Mouse (Mus musculus): Measurements from ENCODE around the gene Gm11111. TPM values are rescaled to one million over a fixed set of nuclear protein-coding genes. Genes with fewer than 3 reads are reported as not detected.
A peak's percentile ranks its signal among the peaks of the same experiment; 100 is the strongest.

Gm11111 gene
- not detected in 2 replicates for polyA plus RNA-seq (2015; fragmentation: Nextera tagmentation; extraction: Ambion mirVana)

GRCm38 (mm10) chr5:98552395-98552794 lies at the start of gene Gm11111:
TSS of gene Gm11111 (plus strand) at chr5:98552695.
- no peak for ATAC-seq
- H3K4me1 ChIP-seq, result 0 out of 2 replicates have a peak, but pooled peaks cover 3% of the 10 kb centered on the region
- H3K27me3 ChIP-seq, result no peaks in the 10 kb centered on the region
- no peaks in the 10 kb centered on the region for H3K9me3 ChIP-seq (replicated peaks)
- H3K36me3 ChIP-seq (ENCODE audit: poor library complexity, severe bottlenecking), result no peaks in the 10 kb centered on the region
- H3K27ac ChIP-seq, result no peak within 1 kb of the TSS
- no peak within 1 kb of the TSS for H3K9ac ChIP-seq
- no peak within 1 kb of the TSS for H3K4me2 ChIP-seq
- H3K4me3 ChIP-seq, result no peak within 1 kb of the TSS

DNA sequence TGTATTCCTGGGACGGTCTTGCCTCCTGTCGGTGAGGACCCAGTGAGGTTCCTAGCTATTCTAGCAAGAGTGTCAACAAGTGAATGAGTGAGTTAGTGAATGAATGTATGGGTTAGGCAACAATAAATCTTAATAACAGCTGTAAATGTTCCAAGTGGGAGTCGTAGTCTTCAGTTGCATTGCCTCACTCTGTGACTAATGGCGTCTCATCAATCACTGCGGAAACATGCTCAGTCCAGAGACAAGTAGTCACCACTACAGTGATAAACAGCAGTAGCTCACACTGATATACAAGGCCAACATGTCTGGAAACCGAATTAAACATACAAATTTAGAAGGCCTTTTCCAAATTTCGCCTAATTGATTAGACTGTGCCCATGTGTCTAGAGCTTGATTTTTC lies 36.3 kb upstream of the Gm11111 start:
- no peaks in the 10 kb centered on the region for H3K4me1 ChIP-seq
- WGBS, result 95% methylated on average over 7 of the region's 7 CpGs

GRCm38 (mm10) chr5:98520118-98520517 lies 32.4 kb upstream of the Gm11111 start:
- Histone ChIP-seq H3K36me3 (ENCODE audit: poor library complexity, severe bottlenecking) (no peaks in the 10 kb centered on the region), H3K4me1 (no peaks in the 10 kb centered on the region), H3K9ac (no peak overlapping the region), H3K4me2 (no peak overlapping the region), H3K27ac (no peak overlapping the region), H3K27me3 (no peaks in the 10 kb centered on the region), H3K4me3 (no peak overlapping the region), H3K9me3 (replicated peaks) (no peaks in the 10 kb centered on the region)
- WGBS, result 93% methylated on average over 2 of the region's 2 CpGs
- no peak for ATAC-seq

More for the DNA sequence above, 36.3 kb upstream of the Gm11111 start:
- no peak overlapping the region for H3K27ac ChIP-seq
- no peaks in the 10 kb centered on the region for H3K36me3 ChIP-seq (ENCODE audit: poor library complexity, severe bottlenecking)
- H3K4me2 ChIP-seq, result no peak overlapping the region
- no peak overlapping the region for H3K9ac ChIP-seq
- no peaks in the 10 kb centered on the region for H3K9me3 ChIP-seq (replicated peaks)
- no peak for ATAC-seq
- no peaks in the 10 kb centered on the region for H3K27me3 ChIP-seq
- no peak overlapping the region for H3K4me3 ChIP-seq

DNA sequence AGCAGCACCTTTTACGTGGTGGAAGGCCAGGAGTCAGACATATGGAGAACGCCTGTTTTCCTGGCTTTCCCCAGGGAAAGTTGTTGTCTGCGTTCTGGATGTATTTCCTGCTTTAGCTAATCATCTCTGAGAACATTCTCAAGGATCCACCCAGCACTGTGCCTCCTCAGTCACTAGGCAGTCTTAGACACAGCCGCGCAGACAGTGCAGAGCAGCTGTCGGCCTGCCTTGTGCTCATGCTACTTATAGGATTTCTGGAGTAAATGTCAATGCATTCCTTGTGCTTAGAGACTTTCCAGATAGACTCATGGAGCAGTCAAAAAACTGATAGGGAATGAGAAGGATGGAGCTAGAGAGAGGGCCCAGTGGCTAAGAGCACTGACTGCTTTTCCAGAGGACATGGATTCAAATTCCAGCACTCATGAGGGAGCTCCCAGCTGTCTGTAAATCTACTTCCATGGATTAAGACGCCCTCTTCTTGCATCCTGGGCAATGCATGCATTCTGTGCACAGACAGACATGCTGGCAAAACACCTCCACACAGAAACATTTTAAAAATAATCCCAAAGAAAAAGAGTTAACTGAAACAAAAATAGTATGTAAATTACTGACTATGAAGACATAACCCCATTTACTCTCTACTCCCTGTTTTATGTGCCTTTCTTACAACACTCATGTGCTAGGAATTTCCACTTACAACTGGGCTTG lies 30.1 kb upstream of the Gm11111 start:
- no peak overlapping the region for H3K27ac ChIP-seq
- no peak overlapping the region for H3K4me3 ChIP-seq
- no peaks in the 10 kb centered on the region for H3K9me3 ChIP-seq (replicated peaks)
- no peaks in the 10 kb centered on the region for H3K36me3 ChIP-seq (ENCODE audit: poor library complexity, severe bottlenecking)
- no peak overlapping the region for H3K4me2 ChIP-seq
- no peak for ATAC-seq
- WGBS, result 91% methylated on average over 7 of the region's 7 CpGs
- H3K27me3 ChIP-seq, result no peaks in the 10 kb centered on the region
- no peak overlapping the region for H3K9ac ChIP-seq
- H3K4me1 ChIP-seq, result no peaks in the 10 kb centered on the region

GRCm38 (mm10) chr5:98523050-98523449 lies 29.4 kb upstream of the Gm11111 start:
- Histone ChIP-seq H3K36me3 (ENCODE audit: poor library complexity, severe bottlenecking) (no peaks in the 10 kb centered on the region), H3K27me3 (no peaks in the 10 kb centered on the region), H3K27ac (no peak overlapping the region), H3K9me3 (replicated peaks) (no peaks in the 10 kb centered on the region), H3K4me2 (no peak overlapping the region), H3K4me3 (no peak overlapping the region), H3K4me1 (no peaks in the 10 kb centered on the region), H3K9ac (no peak overlapping the region)
- ATAC-seq, result no peak
- 89% methylated on average over 7 of the region's 7 CpGs for WGBS

GRCm38 (mm10) chr5:98523783-98524182 lies 28.7 kb upstream of the Gm11111 start:
- no peak for ATAC-seq
- WGBS, result 91% methylated on average over 1 of the region's 1 CpGs
- Histone ChIP-seq H3K9me3 (replicated peaks) (no peaks in the 10 kb centered on the region), H3K4me3 (no peak overlapping the region), H3K27me3 (no peaks in the 10 kb centered on the region), H3K9ac (no peak overlapping the region), H3K4me1 (no peaks in the 10 kb centered on the region), H3K36me3 (ENCODE audit: poor library complexity, severe bottlenecking) (no peaks in the 10 kb centered on the region), H3K4me2 (no peak overlapping the region), H3K27ac (no peak overlapping the region)

- Histone ChIP-seq H3K9me3 (replicated peaks) (no peaks in the 10 kb centered on the region), H3K27me3 (no peaks in the 10 kb centered on the region), H3K4me1 (no peaks in the 10 kb centered on the region), H3K4me3 (no peak overlapping the region), H3K27ac (no peak overlapping the region), H3K36me3 (ENCODE audit: poor library complexity, severe bottlenecking) (no peaks in the 10 kb centered on the region), H3K9ac (no peak overlapping the region), H3K4me2 (no peak overlapping the region)
- WGBS, result 78% methylated on average over 1 of the region's 1 CpGs
- ATAC-seq, result no peak
Observed at GRCm38 (mm10) chr5:98541333-98541732, 11.2 kb upstream of the Gm11111 start.

DNA sequence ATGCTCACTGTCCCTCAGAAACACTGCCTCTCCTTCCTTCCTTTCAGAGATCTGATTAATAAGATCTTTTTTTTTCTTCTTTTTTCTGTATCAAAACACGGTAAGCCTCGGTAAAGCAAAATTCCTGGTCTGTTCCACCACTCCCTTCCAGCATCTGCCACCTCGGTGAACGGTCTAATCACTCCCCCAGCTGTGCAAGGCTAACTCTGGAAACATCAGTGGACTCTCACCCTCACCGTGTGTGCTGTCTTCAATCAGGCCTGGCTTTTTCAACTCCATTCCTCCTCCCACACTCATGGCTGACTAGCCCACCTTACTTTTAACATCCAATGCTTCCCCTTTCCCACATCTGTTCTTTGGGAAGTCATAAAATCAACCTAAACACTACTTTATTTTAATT lies 2.2 kb upstream of the Gm11111 start:
- Histone ChIP-seq H3K4me1 (0 out of 2 replicates have a peak, but pooled peaks cover 3% of the 10 kb centered on the region), H3K4me3 (no peak overlapping the region), H3K36me3 (ENCODE audit: poor library complexity, severe bottlenecking) (no peaks in the 10 kb centered on the region), H3K4me2 (no peak overlapping the region), H3K9me3 (replicated peaks) (no peaks in the 10 kb centered on the region), H3K9ac (no peak overlapping the region), H3K27me3 (no peaks in the 10 kb centered on the region), H3K27ac (no peak overlapping the region)
- ATAC-seq, result no peak
- 63% methylated on average over 5 of the region's 5 CpGs for WGBS

DNA sequence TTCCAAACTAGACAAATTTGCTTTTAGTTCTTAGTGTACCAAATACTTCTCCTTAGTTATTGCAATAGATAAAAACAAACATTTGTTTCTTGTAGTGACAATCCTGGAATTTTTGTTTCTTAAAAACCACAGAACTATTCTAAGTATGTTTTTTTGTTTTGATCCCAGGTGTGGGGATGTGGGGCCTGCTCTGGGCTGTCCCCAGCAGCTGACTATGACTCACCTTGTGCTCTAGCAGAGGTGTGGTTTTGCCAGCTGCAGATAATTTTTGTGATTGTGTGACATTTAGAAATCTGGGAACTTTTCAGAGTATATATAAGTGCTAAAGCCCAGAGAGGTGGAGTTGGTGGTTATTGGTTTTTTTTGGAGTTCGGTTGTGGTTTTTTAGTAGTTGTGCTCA lies 1.6 kb upstream of the Gm11111 start:
- Histone ChIP-seq H3K4me2 (no peak overlapping the region), H3K36me3 (ENCODE audit: poor library complexity, severe bottlenecking) (no peaks in the 10 kb centered on the region), H3K27ac (no peak overlapping the region), H3K27me3 (no peaks in the 10 kb centered on the region), H3K4me3 (no peak overlapping the region), H3K4me1 (0 out of 2 replicates have a peak, but pooled peaks cover 3% of the 10 kb centered on the region), H3K9ac (no peak overlapping the region), H3K9me3 (replicated peaks) (no peaks in the 10 kb centered on the region)
- WGBS, result 83% methylated on average over 1 of the region's 1 CpGs
- ATAC-seq, result no peak

DNA sequence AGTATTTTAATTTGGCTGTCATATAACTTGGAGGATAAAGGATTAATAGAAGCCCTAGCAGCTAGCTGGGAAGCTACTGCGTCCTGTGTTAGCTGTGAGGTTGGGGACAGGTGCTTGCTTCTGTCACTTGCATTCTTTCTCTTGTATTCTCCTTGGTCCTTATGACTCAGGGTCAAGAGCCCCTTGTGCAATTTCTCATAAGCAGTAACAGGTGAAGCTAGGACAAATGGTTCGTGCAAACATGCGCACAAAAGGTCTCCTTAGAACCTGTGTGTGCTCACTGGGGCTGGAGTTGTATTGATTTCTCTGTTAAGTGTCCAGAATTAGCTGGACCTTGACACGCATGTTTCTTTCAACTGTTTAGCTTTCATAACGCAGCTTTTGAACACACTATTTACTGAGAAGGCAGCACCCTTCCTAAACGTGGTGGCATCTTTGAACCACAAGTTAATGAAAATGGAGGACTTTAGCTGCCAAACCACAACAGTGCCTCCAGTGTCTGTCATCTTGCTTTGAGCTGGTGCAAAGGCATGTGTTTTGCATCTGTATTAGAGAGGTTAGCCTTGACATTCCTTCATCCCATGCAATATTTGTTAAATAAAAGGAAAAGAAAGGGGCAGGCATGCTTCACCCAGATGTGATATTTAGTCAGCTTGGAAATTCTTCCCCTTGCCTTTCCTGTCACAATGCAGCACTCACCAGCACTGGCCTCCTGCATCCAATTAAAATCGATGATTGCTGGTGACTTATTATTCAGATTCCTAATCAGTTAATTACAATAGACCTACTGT lies 511 bp downstream of the Gm11111 start:
- 0 out of 2 replicates have a peak, but pooled peaks cover 3% of the 10 kb centered on the region for H3K4me1 ChIP-seq
- WGBS, result 57% methylated on average over 7 of the region's 7 CpGs

DNA sequence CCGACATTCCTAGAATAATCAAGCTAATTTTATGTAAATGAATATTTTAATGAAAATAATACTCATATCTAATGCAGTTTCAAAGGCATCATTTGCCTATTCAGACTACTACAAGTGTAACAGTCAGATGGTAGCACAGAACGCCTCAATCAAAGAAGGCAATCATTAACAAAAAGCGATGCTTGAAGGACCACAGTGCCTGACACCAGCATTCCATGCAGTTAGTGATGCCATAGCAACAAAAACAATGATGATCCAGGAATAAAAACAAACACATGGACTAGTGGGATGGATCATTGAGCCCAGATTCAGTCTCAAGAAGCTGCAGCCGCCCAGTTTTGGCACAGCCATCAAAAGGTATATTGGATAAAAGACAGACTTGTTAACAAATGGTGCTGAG lies 8.8 kb downstream of the Gm11111 start:
- Histone ChIP-seq H3K27ac (no peak overlapping the region), H3K4me2 (no peak overlapping the region), H3K9ac (no peak overlapping the region), H3K4me1 (peaks cover 26% of the 10 kb centered on the region), H3K4me3 (no peak overlapping the region), H3K9me3 (replicated peaks) (no peaks in the 10 kb centered on the region), H3K27me3 (no peaks in the 10 kb centered on the region), H3K36me3 (ENCODE audit: poor library complexity, severe bottlenecking) (no peaks in the 10 kb centered on the region)
- ATAC-seq, result peak; percentile 73
- 21% methylated on average over 4 of the region's 4 CpGs for WGBS

More for the DNA sequence above, 511 bp downstream of the Gm11111 start:
- Histone ChIP-seq H3K27ac (no peak overlapping the region), H3K9ac (no peak overlapping the region), H3K36me3 (ENCODE audit: poor library complexity, severe bottlenecking) (no peaks in the 10 kb centered on the region), H3K9me3 (replicated peaks) (no peaks in the 10 kb centered on the region), H3K4me2 (no peak overlapping the region), H3K4me3 (no peak overlapping the region), H3K27me3 (no peaks in the 10 kb centered on the region)
- no peak for ATAC-seq

GRCm38 (mm10) chr5:98562806-98563205 lies 10.3 kb downstream of the Gm11111 start:
- Histone ChIP-seq H3K4me3 (no peak overlapping the region), H3K4me1 (peaks cover 34% of the 10 kb centered on the region), H3K36me3 (ENCODE audit: poor library complexity, severe bottlenecking) (no peaks in the 10 kb centered on the region), H3K27ac (no peak overlapping the region; the same call in 1 of the 2 replicates), H3K9me3 (replicated peaks) (no peaks in the 10 kb centered on the region), H3K27me3 (no peaks in the 10 kb centered on the region), H3K9ac (no peak overlapping the region), H3K4me2 (no peak overlapping the region)
- ATAC-seq, result no peak
- WGBS, result 75% methylated on average over 9 of the region's 9 CpGs

Data from forebrain, embryonic 13.5 days (tissue).